Mouse (Mus musculus) olfactory bulb, adult 2 months (tissue): ENCODE measurements around the gene Zmynd10. TPM values are rescaled to one million over a fixed set of nuclear protein-coding genes. Genes with fewer than 3 reads are reported as not detected.
"Not testable (repeated sequence)": the region's sequence is repeated elsewhere in the genome, so short reads cannot be mapped to it uniquely, and the experiment has no call there.

Source experiments
- H3K27ac ChIP-seq: fragments of 200-500 bp; 2 replicates; pipeline ENCODE4 v1.5.1; 2012; ENCODE audit warnings: low read depth, low read length; ENCODE audit not compliant: insufficient read depth
- H3K4me1 ChIP-seq: fragments of 200-500 bp; 2 replicates; pipeline ENCODE4 v1.6.1; 2012; ENCODE audit warnings: low read length; ENCODE audit not compliant: control insufficient read depth, insufficient read depth
- H3K4me3 ChIP-seq: fragments of 200-500 bp; 2 replicates; pipeline ENCODE4 v1.5.1; 2012; ENCODE audit warnings: mild to moderate bottlenecking, low read depth, low read length, moderate library complexity; ENCODE audit not compliant: insufficient read depth
- CTCF ChIP-seq: fragments of 200-500 bp; IDR thresholded peaks from 2 replicates; pipeline ENCODE4 v1.5.1; 2012; ENCODE audit warnings: low read depth, mild to moderate bottlenecking, low read length, moderate library complexity; ENCODE audit not compliant: insufficient read depth
- POLR2A ChIP-seq: fragments of 200-500 bp; IDR thresholded peaks from 2 replicates; pipeline ENCODE4 v1.6.1; 2012; ENCODE audit warnings: mild to moderate bottlenecking, low read depth, low read length, moderate library complexity; ENCODE audit not compliant: insufficient read depth
- WGBS: fragments of 180-500 bp; shearing (Covaris S2); methylation state at CpG from one replicate; pipeline ENCODE4 v1.1.7; 2018; 5-methylcytosine and 5-hydroxymethylcytosine counted together
- polyA plus RNA-seq: library from polyadenylated mRNA; stranded (reverse); fragments of >200 nt; gene quantifications from 2 replicates; pipeline ENCODE4 v1.2.4, GENCODE M21; 2012; ENCODE audit warnings: low replicate concordance; ENCODE audit not compliant: missing spikeins, insufficient read depth, insufficient read length

The Zmynd10 gene
- polyA plus RNA-seq, 1 experiment = not detected

GRCm38 (mm10) chr9:107572327-107572662 lies 25.2 kb downstream of the Zmynd10 start:
- 98% methylated on average over 2 of the region's 2 CpGs for WGBS
- Histone ChIP-seq H3K4me1 (peaks cover 31% of the 10 kb centered on the region), H3K4me3 (no peak overlapping the region), H3K27ac (no peak overlapping the region)
- TF ChIP-seq CTCF (no peak), POLR2A (no peak)

DNA sequence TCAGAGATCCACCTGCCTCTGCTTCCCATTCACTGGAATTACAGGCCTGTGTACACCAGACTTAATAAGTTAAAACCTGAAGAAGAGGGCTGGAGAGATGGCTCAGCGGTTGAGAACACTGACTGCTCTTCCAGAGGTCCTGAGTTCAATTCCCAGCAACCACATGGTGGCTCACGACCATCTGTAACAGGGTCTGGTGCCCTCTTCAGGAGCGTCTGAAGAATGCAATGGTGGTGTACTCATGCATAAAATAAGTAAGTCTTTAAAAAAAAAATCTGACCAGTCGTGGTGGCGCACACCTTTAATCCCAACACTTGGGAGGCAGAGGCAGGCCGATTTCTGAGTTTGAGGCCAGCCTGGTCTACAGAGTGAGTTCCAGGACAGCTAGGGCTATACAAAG lies 26.7 kb downstream of the Zmynd10 start:
- H3K27ac ChIP-seq, H3K4me3 ChIP-seq: not testable (repeated sequence)
- WGBS = 83% methylated on average over 6 of the region's 6 CpGs
- peaks cover 20% of the 10 kb centered on the region for H3K4me1 ChIP-seq

- no peak overlapping the region for H3K4me3 ChIP-seq
- no peak overlapping the region for H3K27ac ChIP-seq
- TF ChIP-seq POLR2A (no peak), CTCF (no peak)
- peaks cover 17% of the 10 kb centered on the region for H3K4me1 ChIP-seq
- WGBS = 81% methylated on average over 14 of the region's 14 CpGs
Observed at GRCm38 (mm10) chr9:107575579-107576356, 28.7 kb downstream of the Zmynd10 start.

- H3K4me3 ChIP-seq = peak within 1 kb of the TSS; percentile 21
- WGBS = 29% methylated on average over 16 of the region's 16 CpGs
- H3K27ac ChIP-seq = peak within 1 kb of the TSS; percentile 7; the same call in 1 of the 2 replicates
- TF ChIP-seq CTCF (no peak), POLR2A (no peak)
- peaks cover 13% of the 10 kb centered on the region for H3K4me1 ChIP-seq
Observed at GRCm38 (mm10) chr9:107576357-107577107, 29.4 kb downstream of the Zmynd10 start, which contains the start of gene Hyal1. Gene Hyal1, plus strand, starts transcription at chr9:107576927.

GRCm38 (mm10) chr9:107577871-107578270 lies 30.8 kb downstream of the Zmynd10 start:
- Histone ChIP-seq H3K4me1 (peaks cover 16% of the 10 kb centered on the region), H3K27ac (no peak overlapping the region), H3K4me3 (no peak overlapping the region)
- TF ChIP-seq POLR2A (no peak), CTCF (no peak)
- 85% methylated on average over 10 of the region's 10 CpGs for WGBS

- no peak within 1 kb of the TSS for H3K27ac ChIP-seq
- TF ChIP-seq CTCF (no peak), POLR2A (no peak)
- H3K4me1 ChIP-seq = peaks cover 16% of the 10 kb centered on the region
- no peak within 1 kb of the TSS for H3K4me3 ChIP-seq
- 76% methylated on average over 3 of the region's 3 CpGs for WGBS
Observed at GRCm38 (mm10) chr9:107578587-107578986, 31.5 kb downstream of the Zmynd10 start, which contains the start of gene Naa80. Gene Naa80, plus strand, starts transcription at chr9:107578887.

- H3K27ac ChIP-seq = no peak overlapping the region
Observed at GRCm38 (mm10) chr9:107579023-107579900, 32.2 kb downstream of the Zmynd10 start.

DNA sequence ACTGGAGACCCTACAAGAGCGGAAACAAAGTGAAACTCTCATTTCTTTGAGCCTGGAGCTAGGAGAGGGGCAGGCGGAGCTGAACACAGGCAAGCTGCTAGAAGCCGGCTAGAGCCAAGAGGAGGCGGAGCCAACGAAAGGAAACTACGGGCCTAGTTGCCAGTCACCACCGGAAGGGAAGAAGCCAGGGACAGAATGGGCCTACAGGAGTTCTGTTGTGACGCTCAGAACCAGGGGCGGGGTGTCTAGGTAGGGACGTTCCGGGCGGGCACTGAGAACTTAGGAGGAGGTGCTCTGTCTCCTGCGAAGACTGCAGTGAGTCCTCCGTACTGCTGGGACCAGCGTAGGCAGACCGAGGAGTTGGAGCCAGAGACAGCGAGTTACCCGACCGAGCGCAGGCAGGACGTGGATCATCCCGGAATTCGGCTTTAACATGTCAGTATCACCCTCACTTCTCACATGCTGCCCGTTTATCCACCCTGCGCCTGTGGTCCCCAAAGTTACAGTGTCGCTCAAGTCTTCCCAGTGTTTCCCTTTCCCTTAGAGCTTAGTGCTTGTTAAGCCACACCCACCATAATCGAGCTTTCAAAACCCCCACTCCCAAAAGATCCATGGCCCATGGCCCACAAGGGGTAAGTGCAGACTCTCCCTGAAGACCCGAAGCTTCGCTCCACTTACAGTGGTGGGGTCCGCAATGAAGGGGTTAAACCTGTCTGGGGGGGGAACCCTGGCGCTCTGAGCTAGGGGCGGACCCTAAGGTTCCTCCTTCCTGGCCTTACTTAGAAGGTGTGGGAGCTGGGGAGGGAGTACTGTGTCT lies 33.6 kb downstream of the Zmynd10 start, which contains the start of gene Hyal3:
Gene Hyal3 (plus strand): TSS at position 318 of the 817 bp plus-strand sequence.
- Histone ChIP-seq H3K27ac (peak within 1 kb of the TSS; percentile 40), H3K4me1 (peaks cover 16% of the 10 kb centered on the region), H3K4me3 (peak within 1 kb of the TSS; percentile 61)
- under 1% methylated on average over 32 of the region's 32 CpGs for WGBS
- no peak for TF ChIP-seq CTCF
- peak; percentile 68; the same call in 1 of the 2 replicates for TF ChIP-seq POLR2A

More at GRCm38 (mm10) chr9:107579023-107579900, 32.2 kb downstream of the Zmynd10 start:
- TF ChIP-seq POLR2A = no peak
- peaks cover 16% of the 10 kb centered on the region for H3K4me1 ChIP-seq
- WGBS = 88% methylated on average over 14 of the region's 14 CpGs
- H3K4me3 ChIP-seq = no peak overlapping the region
